Mouse (Mus musculus): ENCODE results near the gene Spata16.

- TF ChIP-seq CTCF (IDR thresholded peaks at IDR 0.05; ENCODE audit: low read depth, low read length) (no peak), POLR2A (IDR thresholded peaks at IDR 0.05; ENCODE audit: borderline replicate concordance, low read depth, low read length) (no peak)
These were observed 286.0 kb downstream of the Spata16 start for GRCm38 (mm10) chr3:26923391-26923790.
